Mouse (Mus musculus): ENCODE data around the gene Avpi1. TPM values are rescaled to one million over a fixed set of nuclear protein-coding genes. Genes with fewer than 3 reads are reported as not detected.
"Not testable (repeated sequence)": the region's sequence is repeated elsewhere in the genome, so short reads cannot be mapped to it uniquely, and the experiment has no call there.

Avpi1 gene
- polyA plus RNA-seq, 1 experiment from 2014 or later, result 51.0 TPM

DNA sequence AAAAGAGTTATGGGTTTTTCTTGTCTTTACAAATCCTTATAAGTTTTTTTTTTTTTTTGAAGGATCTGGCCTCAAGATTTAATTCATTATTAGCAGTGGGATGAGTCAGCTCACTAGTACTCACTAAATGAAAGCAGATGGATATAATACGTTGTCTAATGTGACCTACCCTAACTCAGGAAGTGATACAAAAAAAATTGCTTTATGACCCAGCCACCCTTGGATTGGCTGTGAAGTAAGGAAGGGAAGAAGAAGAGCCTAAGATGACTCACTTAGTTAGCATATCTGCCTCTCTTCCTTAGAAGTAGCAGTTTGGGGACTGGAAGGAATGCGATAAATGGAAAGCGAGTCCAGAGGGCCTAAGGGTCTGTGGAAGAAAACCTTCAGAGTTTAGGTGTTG is 29.5 kb downstream of the Avpi1 start:
- Histone ChIP-seq H3K9ac (no peak overlapping the region), H3K9me3 (replicated peaks) (no peaks in the 10 kb centered on the region), H3K4me1 (no peaks in the 10 kb centered on the region), H3K27ac (replicated peaks) (no peak overlapping the region), H3K4me2 (replicated peaks) (no peak overlapping the region), H3K4me3 (replicated peaks) (no peak overlapping the region), H3K27me3 (no peaks in the 10 kb centered on the region), H3K36me3 (peaks cover 40% of the 10 kb centered on the region)
- 71% methylated on average over 3 of the region's 3 CpGs for WGBS
- ATAC-seq (ENCODE audit: insufficient number of reproducible peaks, low FRiP score, low TSS enrichment, low read depth), result no peak

GRCm38 (mm10) chr19:42090637-42091141 is 38.2 kb downstream of the Avpi1 start:
- no peaks in the 10 kb centered on the region for H3K9me3 ChIP-seq (replicated peaks)
- under 1% methylated on average over 51 of the region's 52 CpGs for WGBS
- peak overlapping the region; percentile 93 for H3K9ac ChIP-seq
- H3K27me3 ChIP-seq, result no peaks in the 10 kb centered on the region
- peaks cover 22% of the 10 kb centered on the region for H3K4me1 ChIP-seq
- peak overlapping the region; percentile 92 for H3K27ac ChIP-seq (replicated peaks)
- ATAC-seq (ENCODE audit: insufficient number of reproducible peaks, low FRiP score, low TSS enrichment, low read depth), result peak; percentile 71
- H3K4me2 ChIP-seq (replicated peaks), result peak overlapping the region; percentile 67
- peaks cover 21% of the 10 kb centered on the region; the same call in 1 of the 2 replicates for H3K36me3 ChIP-seq
- peak overlapping the region; percentile 96 for H3K4me3 ChIP-seq (replicated peaks)

DNA sequence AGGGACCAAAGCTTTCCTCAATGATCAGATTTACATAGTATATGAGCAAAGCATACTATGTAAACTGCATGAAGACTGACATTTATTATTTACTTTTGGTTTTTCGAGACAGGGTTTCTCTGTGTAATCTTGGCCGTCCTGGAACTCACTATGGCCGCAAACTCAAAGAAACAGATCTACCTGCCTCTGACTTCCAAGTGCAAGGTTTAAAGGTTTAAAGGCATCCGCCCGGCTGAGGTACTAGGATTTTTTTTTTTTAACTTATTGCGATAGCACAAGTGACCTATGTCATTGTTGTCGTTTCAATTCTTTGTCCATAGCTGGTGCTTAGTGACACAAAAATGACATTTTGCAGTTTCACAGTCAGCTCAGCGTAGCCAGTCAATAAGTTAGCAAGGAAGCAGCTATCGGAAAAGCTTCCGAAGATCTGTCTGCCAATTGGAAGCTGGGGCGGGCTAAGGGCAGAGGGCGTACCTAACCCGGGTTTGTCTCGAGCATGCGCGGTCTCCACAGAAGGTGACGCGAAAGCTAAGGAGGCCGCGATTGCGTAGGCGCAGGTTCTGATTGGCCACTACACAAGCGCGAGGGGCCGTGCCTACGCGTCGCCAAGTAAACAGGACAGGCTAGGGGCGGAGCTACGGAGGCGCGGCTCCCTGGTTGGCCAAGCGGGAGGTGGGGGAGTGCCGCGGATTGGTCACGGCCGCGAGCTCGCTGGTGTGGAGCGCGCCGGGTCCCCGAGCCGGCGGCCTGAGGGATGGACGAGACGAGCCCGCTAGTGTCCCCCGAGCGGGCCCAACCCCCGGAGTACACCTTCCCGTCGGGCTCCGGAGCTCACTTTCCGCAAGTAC is 38.9 kb downstream of the Avpi1 start, which contains the start of gene Pi4k2a:
Pi4k2a (plus strand) TSS at position 723 of the 848 bp plus-strand sequence.
- WGBS, result under 1% methylated on average over 55 of the region's 55 CpGs
- peak within 1 kb of the TSS; percentile 93 for H3K9ac ChIP-seq
- peak; percentile 99 for ATAC-seq (ENCODE audit: insufficient number of reproducible peaks, low FRiP score, low TSS enrichment, low read depth)
- H3K4me2 ChIP-seq (replicated peaks), result peak within 1 kb of the TSS; percentile 67
- no peaks in the 10 kb centered on the region for H3K27me3 ChIP-seq
- H3K4me3 ChIP-seq (replicated peaks), result peak within 1 kb of the TSS; percentile 96
- peaks cover 18% of the 10 kb centered on the region; the same call in 1 of the 2 replicates for H3K36me3 ChIP-seq
- H3K4me1 ChIP-seq, result peaks cover 25% of the 10 kb centered on the region
- H3K27ac ChIP-seq (replicated peaks), result peak within 1 kb of the TSS; percentile 92
- H3K9me3 ChIP-seq (replicated peaks), result no peaks in the 10 kb centered on the region

- ATAC-seq (ENCODE audit: insufficient number of reproducible peaks, low FRiP score, low TSS enrichment, low read depth), result no peak
- Histone ChIP-seq H3K27ac (replicated peaks) (peak overlapping the region; percentile 92), H3K4me2 (replicated peaks) (peak overlapping the region; percentile 67), H3K9me3 (replicated peaks) (no peaks in the 10 kb centered on the region), H3K27me3 (no peaks in the 10 kb centered on the region), H3K4me3 (replicated peaks) (peak overlapping the region; percentile 96), H3K36me3 (0 out of 2 replicates have a peak, but pooled peaks cover 10% of the 10 kb centered on the region), H3K4me1 (peaks cover 25% of the 10 kb centered on the region), H3K9ac (no peak overlapping the region)
- WGBS, result 18% methylated on average over 14 of the region's 14 CpGs
Observed at GRCm38 (mm10) chr19:42089103-42089747, 39.6 kb downstream of the Avpi1 start.

DNA sequence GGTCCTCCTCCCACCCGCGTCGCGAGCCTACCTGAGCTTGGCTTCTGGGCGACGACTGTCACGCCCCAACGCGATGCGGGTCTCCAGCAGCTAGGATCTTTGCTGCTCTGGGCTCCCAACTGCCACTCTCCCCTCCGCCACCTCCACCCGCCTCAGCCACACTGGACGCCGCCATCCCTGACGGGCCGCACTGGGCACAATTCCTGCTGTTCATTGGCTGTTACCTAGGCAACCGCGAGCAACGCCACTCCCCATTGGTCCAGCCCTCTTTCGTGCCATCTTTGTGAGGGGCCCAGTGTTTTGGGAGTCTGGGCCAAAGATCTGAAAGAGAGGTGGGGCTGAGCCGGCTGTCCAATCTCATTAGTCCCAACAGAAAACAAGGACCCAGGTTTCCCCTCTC is 42.7 kb downstream of the Avpi1 start, which contains the start of gene Morn4:
Morn4 (minus strand) TSS at position 192 of the 400 bp plus-strand sequence.
- Histone ChIP-seq H3K9me3 (replicated peaks) (no peaks in the 10 kb centered on the region), H3K36me3 (no peaks in the 10 kb centered on the region), H3K9ac (peak within 1 kb of the TSS; percentile 51), H3K27me3 (no peaks in the 10 kb centered on the region), H3K27ac (replicated peaks) (no peak within 1 kb of the TSS), H3K4me3 (replicated peaks) (peak within 1 kb of the TSS; percentile 74), H3K4me2 (replicated peaks) (peak within 1 kb of the TSS; percentile 90), H3K4me1 (peaks cover 15% of the 10 kb centered on the region)
- WGBS, result 0% methylated on average over 21 of the region's 21 CpGs
- peak; percentile 77 for ATAC-seq (ENCODE audit: insufficient number of reproducible peaks, low FRiP score, low TSS enrichment, low read depth)

DNA sequence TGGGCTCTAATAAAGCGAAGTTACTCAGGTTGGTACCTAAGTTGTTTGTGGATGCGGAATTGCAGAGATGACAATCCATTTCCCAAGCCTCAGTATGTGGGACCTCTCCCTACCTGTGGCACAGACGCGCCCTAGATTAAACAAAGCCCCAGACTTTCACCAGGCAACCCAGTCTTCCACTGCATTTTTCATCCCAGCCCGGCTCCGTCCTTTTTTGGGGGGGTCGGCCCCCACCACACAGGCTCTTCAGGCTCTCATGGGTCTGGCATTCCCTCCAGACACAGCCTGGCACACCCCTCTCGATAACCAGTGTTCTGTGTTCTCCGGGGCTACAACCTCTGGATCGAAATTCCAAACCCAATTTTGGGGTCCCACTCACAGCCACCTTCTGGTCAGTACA is 43.2 kb downstream of the Avpi1 start:
- Histone ChIP-seq H3K36me3 (no peaks in the 10 kb centered on the region), H3K27ac (replicated peaks) (no peak overlapping the region), H3K4me2 (replicated peaks) (peak overlapping the region; percentile 90), H3K4me3 (replicated peaks) (peak overlapping the region; percentile 74), H3K9me3 (replicated peaks) (no peaks in the 10 kb centered on the region), H3K4me1 (peaks cover 12% of the 10 kb centered on the region), H3K9ac (peak overlapping the region; percentile 51), H3K27me3 (no peaks in the 10 kb centered on the region)
- ATAC-seq (ENCODE audit: insufficient number of reproducible peaks, low FRiP score, low TSS enrichment, low read depth), result no peak
- WGBS, result 5% methylated on average over 10 of the region's 10 CpGs

DNA sequence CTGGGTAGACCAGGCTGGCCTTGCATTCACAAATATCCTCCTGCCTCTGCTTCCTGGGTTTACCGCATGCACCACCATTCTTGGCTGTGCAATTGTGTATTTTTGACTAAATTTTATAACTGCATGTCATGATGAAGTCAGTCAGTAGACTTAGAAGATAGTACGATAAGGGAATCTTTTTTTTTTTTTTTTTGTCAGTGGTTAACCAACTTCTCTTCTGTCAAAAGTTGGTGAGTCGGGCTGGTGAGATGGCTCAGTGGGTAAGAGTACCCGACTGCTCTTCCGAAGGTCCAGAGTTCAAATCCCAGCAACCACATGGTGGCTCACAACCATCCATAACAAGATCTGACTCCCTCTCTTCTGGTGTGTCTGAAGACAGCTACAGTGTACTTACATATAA is 47.2 kb downstream of the Avpi1 start:
- ATAC-seq (ENCODE audit: insufficient number of reproducible peaks, low FRiP score, low TSS enrichment, low read depth); H3K27ac ChIP-seq (replicated peaks): not testable (repeated sequence)

GRCm38 (mm10) chr19:42080469-42080868 is 48.4 kb downstream of the Avpi1 start:
- Histone ChIP-seq H3K36me3 (peaks cover 16% of the 10 kb centered on the region), H3K4me1 (peaks cover 1% of the 10 kb centered on the region), H3K27me3 (no peaks in the 10 kb centered on the region), H3K4me2 (replicated peaks) (no peak overlapping the region), H3K4me3 (replicated peaks) (no peak overlapping the region), H3K9me3 (replicated peaks) (no peaks in the 10 kb centered on the region), H3K27ac (replicated peaks) (no peak overlapping the region), H3K9ac (no peak overlapping the region)
- 85% methylated on average over 11 of the region's 11 CpGs for WGBS
- ATAC-seq (ENCODE audit: insufficient number of reproducible peaks, low FRiP score, low TSS enrichment, low read depth), result no peak

More for the DNA sequence above, 47.2 kb downstream of the Avpi1 start:
- H3K4me2 ChIP-seq (replicated peaks); H3K36me3 ChIP-seq; H3K9me3 ChIP-seq (replicated peaks); H3K9ac ChIP-seq; H3K27me3 ChIP-seq; H3K4me3 ChIP-seq (replicated peaks); H3K4me1 ChIP-seq: not testable (repeated sequence)
- 91% methylated on average over 5 of the region's 5 CpGs for WGBS

- H3K4me1 ChIP-seq, result no peaks in the 10 kb centered on the region
- H3K27ac ChIP-seq (replicated peaks), result no peak overlapping the region
- no peaks in the 10 kb centered on the region for H3K9me3 ChIP-seq (replicated peaks)
- WGBS, result 67% methylated on average over 5 of the region's 5 CpGs
- peaks cover 21% of the 10 kb centered on the region for H3K36me3 ChIP-seq
- no peak for ATAC-seq (ENCODE audit: insufficient number of reproducible peaks, low FRiP score, low TSS enrichment, low read depth)
- H3K4me3 ChIP-seq (replicated peaks), result no peak overlapping the region
- H3K4me2 ChIP-seq (replicated peaks), result no peak overlapping the region
- no peaks in the 10 kb centered on the region for H3K27me3 ChIP-seq
- H3K9ac ChIP-seq, result no peak overlapping the region
Observed at GRCm38 (mm10) chr19:42079950-42080349, 48.9 kb downstream of the Avpi1 start.

GRCm38 (mm10) chr19:42079006-42079405 is 49.9 kb downstream of the Avpi1 start:
- Histone ChIP-seq H3K9me3 (replicated peaks) (no peaks in the 10 kb centered on the region), H3K36me3 (peaks cover 26% of the 10 kb centered on the region), H3K27ac (replicated peaks) (no peak overlapping the region), H3K27me3 (no peaks in the 10 kb centered on the region), H3K4me1 (no peaks in the 10 kb centered on the region), H3K4me3 (replicated peaks) (no peak overlapping the region), H3K9ac (no peak overlapping the region), H3K4me2 (replicated peaks) (no peak overlapping the region)
- 92% methylated on average over 12 of the region's 12 CpGs for WGBS
- no peak for ATAC-seq (ENCODE audit: insufficient number of reproducible peaks, low FRiP score, low TSS enrichment, low read depth)

DNA sequence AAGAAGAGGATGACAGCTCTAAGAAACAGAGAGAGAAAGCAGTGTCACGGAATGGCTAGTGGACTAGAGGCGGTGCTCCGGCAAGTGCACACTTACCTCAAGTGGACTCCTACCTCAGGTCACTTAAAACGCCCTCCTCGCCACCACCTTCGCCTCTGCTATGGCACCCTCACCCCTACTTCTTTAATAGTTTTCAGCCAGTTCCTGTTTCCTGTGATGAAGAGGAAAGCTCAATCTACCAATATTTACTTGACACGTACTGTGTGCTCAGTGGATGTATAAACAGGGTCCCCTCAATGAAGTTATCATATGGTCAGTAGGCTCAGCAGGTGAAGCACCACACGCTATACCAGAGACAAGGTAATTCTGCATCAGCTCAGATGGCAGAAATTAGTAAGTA is 50.3 kb downstream of the Avpi1 start:
- Histone ChIP-seq H3K9me3 (replicated peaks) (no peaks in the 10 kb centered on the region), H3K4me2 (replicated peaks) (no peak overlapping the region), H3K27ac (replicated peaks) (no peak overlapping the region), H3K4me3 (replicated peaks) (no peak overlapping the region), H3K9ac (no peak overlapping the region), H3K36me3 (peaks cover 26% of the 10 kb centered on the region), H3K27me3 (no peaks in the 10 kb centered on the region), H3K4me1 (no peaks in the 10 kb centered on the region)
- WGBS, result 93% methylated on average over 8 of the region's 8 CpGs
- ATAC-seq (ENCODE audit: insufficient number of reproducible peaks, low FRiP score, low TSS enrichment, low read depth), result no peak

All from embryonic facial prominence, embryonic 15.5 days (tissue).